In the genomic region with DNA sequence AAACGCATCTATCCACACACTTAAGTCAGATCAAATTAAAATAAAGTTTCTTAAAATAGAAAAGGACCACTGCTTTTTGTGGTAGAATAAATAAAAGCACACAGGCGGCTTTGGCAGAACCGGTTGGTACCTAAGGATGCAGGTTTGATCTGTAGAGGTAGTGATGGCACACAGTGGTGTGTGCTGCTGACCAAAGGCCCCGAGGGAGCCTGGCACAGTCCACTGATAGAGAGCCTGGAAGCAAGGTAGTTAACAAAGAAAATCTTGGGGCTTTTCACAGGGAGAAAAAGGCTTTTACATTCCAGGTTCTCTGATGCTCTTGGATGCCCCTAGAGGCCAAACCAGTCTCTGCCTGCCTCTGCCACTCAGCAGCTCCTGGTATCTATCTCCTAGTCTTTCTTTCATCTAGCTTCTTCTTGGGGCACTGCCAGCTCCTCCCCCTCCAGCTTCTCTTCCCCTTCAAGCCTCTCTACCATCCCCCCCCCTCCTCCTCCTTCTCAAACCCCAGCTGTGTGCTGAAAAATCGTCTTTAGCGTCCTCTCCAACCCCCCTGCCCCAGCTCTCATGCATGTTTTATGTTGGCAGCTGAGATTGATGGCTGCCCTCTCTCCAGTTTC, we compare ENCODE assay signal across 8 mouse cellular contexts.
DNase-seq lines count a peak whose midpoint lies in the region; TF ChIP-seq lines count a peak whose summit lies in the region.
"Had no signal": no experiment of that assay in that cellular context is flagged by ENCODE, and none has a peak within 500 bp of the region (broad histone marks: within the 10 kb centered on the region; RNA-seq: fewer than 3 reads in every experiment).

No protein-coding gene starts in this region.

- peak; percentile 71 for TF ChIP-seq CTCF in E14TG2a.4 (conservative IDR thresholded peaks at IDR 0.05; ENCODE audit: low read length)
- TF ChIP-seq CTCF in cortical plate, adult 2 months (IDR thresholded peaks at IDR 0.05; ENCODE audit: extremely low read depth, insufficient read depth, low read length) = peak; percentile 75
- peak; percentile 93 for TF ChIP-seq CTCF in layer of hippocampus, adult 2 months (conservative IDR thresholded peaks at IDR 0.05)

- TF ChIP-seq POLR2A in cortical plate, adult 2 months (IDR thresholded peaks at IDR 0.05; ENCODE audit: extremely low read depth, insufficient read depth, low read length) = no peak

- H3K4me1 ChIP-seq in E14TG2a.4 (replicated peaks; ENCODE audit: low read depth, low read length) = peaks cover 93% of the 10 kb centered on the region
- H3K4me1 ChIP-seq in cortical plate, adult 2 months (ENCODE audit: control insufficient read depth, insufficient read depth, low read length) = peaks cover 4% of the 10 kb centered on the region; the same call in 1 of the 2 replicates
- H3K4me1 ChIP-seq: limb, embryonic 12.5 days had no signal

- H3K4me3 ChIP-seq in E14TG2a.4 (replicated peaks; ENCODE audit: low read length) = no peak overlapping the region
- no peak overlapping the region for H3K4me3 ChIP-seq in cortical plate, adult 2 months (ENCODE audit: insufficient read depth, low read length)
- no peak overlapping the region for H3K4me3 ChIP-seq in layer of hippocampus, adult 2 months
- H3K4me3 ChIP-seq: limb, embryonic 12.5 days had no signal

- no peak overlapping the region for H3K27ac ChIP-seq in cortical plate, adult 2 months (ENCODE audit: insufficient read depth, low read length)
- peak overlapping the region; percentile 10; the same call in 1 of the 2 replicates for H3K27ac ChIP-seq in layer of hippocampus, adult 2 months
- H3K27ac ChIP-seq: limb, embryonic 12.5 days had no signal

- DNase-seq in ZHBTc4 (ENCODE audit: low read depth, low spot score) = peak; percentile 83
- peak; percentile 46 for DNase-seq in gastrocnemius, postnatal 14 days
- peak; percentile 75 for DNase-seq in layer of hippocampus, adult 2 months (ENCODE audit: low spot score in 2 of 2)
- DNase-seq in lung, postnatal 14 days = peak; percentile 72
- peak; percentile 89 for DNase-seq in right cerebral cortex, postnatal 10 days (ENCODE audit: low spot score in 2 of 2)

- intact Hi-C loops in gastrocnemius, postnatal 14 days (cut with DNase I; ENCODE audit: low total_unique reads) = no loop called here

- H3K36me3 ChIP-seq in E14TG2a.4 (ENCODE audit: insufficient read depth, low read length) = no peaks in the 10 kb centered on the region
- H3K36me3 ChIP-seq: limb, embryonic 12.5 days had no signal

- H3K9me3 ChIP-seq in E14TG2a.4 (ENCODE audit: low read length) = peaks cover 12% of the 10 kb centered on the region

- H3K27me3 ChIP-seq in E14TG2a.4 (ENCODE audit: insufficient read depth, low read length) = no peaks in the 10 kb centered on the region
- H3K27me3 ChIP-seq: limb, embryonic 12.5 days had no signal
